14 mouse cellular contexts compared by ENCODE assay signal in genomic region chr4:54987926-54988325, GRCm38 (mm10).
"Had no signal": no experiment of that assay in that cellular context is flagged by ENCODE, and none has a peak within 500 bp of the region (broad histone marks: within the 10 kb centered on the region; RNA-seq: fewer than 3 reads in every experiment).

No protein-coding gene starts in this region.

- H3K27me3 ChIP-seq: midbrain, embryonic 12.5 days; neural tube, embryonic 13.5 days; neural tube, embryonic 15.5 days had no signal

- H3K36me3 ChIP-seq: neural tube, embryonic 15.5 days had no signal

- H3K27ac ChIP-seq: midbrain, embryonic 10.5 days; midbrain, embryonic 12.5 days; neural tube, embryonic 13.5 days; neural tube, embryonic 15.5 days had no signal

- DNase-seq: lung, adult 18-20 months; lung, embryonic 14.5 days; lung, postnatal 10 days; lung, postnatal 4 days; midbrain, embryonic 14.5 days; right cerebral cortex, postnatal 14 days; thymus, adult 18-20 months; thymus, postnatal 25 days; thymus, postnatal 4 days had no signal

- H3K4me3 ChIP-seq: midbrain, embryonic 10.5 days; midbrain, embryonic 12.5 days; myocyte; neural tube, embryonic 13.5 days; neural tube, embryonic 15.5 days had no signal

- H3K9me3 ChIP-seq: midbrain, embryonic 10.5 days; midbrain, embryonic 12.5 days; neural tube, embryonic 13.5 days; neural tube, embryonic 15.5 days had no signal

- H3K9ac ChIP-seq: lung, embryonic 14.5 days; midbrain, embryonic 12.5 days; neural tube, embryonic 13.5 days; neural tube, embryonic 15.5 days had no signal
